Mouse (Mus musculus): Measurements from ENCODE around the gene Slc24a5. TPM values are rescaled to one million over a fixed set of nuclear protein-coding genes. Genes with fewer than 3 reads are reported as not detected.

The Slc24a5 gene
- not detected in 2 replicates for polyA plus RNA-seq (2012; rRNA removed; ENCODE audit: low replicate concordance)

GRCm38 (mm10) chr2:125067894-125068293, at the start of gene Slc24a5:
Slc24a5 (plus strand) TSS chr2:125068124.

DNA sequence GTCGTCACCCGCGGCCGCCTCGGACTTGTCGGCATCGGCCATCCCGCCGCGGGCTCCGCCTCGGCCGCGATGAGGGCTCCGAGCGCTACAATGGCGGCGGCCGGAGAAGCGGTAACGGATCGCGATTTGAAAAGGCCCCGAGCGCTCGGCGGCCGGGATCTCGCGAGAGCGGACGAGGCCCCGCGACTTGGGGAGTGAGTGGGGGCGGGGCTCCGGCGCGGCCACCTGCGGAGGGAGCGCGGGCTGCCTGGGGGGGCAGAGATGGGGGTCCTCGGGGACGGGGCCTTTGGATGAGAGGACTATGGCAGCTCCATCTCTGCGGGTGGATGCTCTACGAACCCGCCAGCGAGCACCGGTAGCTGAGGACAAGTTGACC, 55.5 kb downstream of the Slc24a5 start, which contains the start of gene Myef2:
Myef2 (minus strand) TSS at position 185 of the 376 bp plus-strand sequence.

DNA sequence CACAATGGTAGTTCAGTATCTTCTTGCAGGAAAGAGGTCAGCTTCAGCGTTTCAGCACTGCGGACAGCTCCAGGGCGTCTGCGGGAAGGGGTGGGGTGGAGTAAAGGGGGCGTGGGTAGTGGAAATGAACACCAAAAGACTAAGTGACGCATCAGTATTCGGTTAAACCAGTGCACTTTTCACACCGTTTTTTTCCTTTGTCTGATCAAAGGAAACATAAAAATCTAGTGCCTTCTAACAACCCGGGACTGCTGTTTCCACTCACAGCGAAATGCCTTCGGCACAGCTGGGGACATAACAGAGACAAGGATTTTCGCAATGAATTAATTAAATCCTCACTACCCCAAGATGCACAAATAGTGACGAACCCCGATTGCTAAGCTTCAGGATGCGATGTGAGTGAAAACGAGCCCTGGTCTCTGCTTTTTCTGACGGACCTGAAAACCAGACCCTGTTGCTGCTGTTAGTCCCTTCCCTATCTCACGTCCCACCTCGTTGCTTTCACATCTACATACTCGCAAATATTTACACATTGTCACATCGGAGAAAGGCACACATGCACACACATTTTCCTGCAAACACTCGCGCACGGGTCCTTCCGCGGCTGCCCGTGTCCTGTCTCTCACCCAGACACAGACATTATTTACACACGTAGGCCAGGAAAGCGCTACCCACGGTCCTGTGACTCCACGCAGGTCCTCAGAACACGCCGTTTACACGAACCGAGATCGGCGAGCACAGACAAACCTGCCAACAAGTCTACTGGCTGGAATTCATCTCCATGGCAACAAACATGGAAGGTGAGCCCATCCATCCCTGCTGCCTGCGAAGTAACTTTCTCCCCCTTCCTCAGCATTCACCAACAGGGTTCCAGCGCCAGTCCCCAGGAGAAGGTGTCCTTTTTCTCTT, 68.2 kb downstream of the Slc24a5 start, which contains the start of gene Ctxn2:
Ctxn2 (plus strand) TSS at position 790 of the 909 bp plus-strand sequence.

Other genes starting within 250 kb of the Slc24a5 start
- gene Myef2, start 55.5 kb downstream of the Slc24a5 start, polyA plus RNA-seq (2012; rRNA removed; ENCODE audit: low replicate concordance), result 4.6 and 11.5 TPM in 2 replicates
- gene Ctxn2, start 68.6 kb downstream of the Slc24a5 start, polyA plus RNA-seq (2012; rRNA removed; ENCODE audit: low replicate concordance), result not detected in 2 replicates
- not detected in 2 replicates for gene Slc12a1, start 84.4 kb downstream of the Slc24a5 start, polyA plus RNA-seq (2012; rRNA removed; ENCODE audit: low replicate concordance)
- 10.6 and 21.5 TPM in 2 replicates for gene Dut, start 179.1 kb downstream of the Slc24a5 start, polyA plus RNA-seq (2012; rRNA removed; ENCODE audit: low replicate concordance)

Data from subcutaneous adipose tissue, adult 2 months (tissue).